Mouse (Mus musculus) testis, adult 2 months (tissue): ENCODE measurements around the gene Chst1. TPM values are rescaled to one million over a fixed set of nuclear protein-coding genes. Genes with fewer than 3 reads are reported as not detected.

Experiments used
- H3K27ac ChIP-seq: fragments of 200-500 bp; 2 replicates; pipeline ENCODE4 v1.5.1; 2012; ENCODE audit warnings: low read depth, low read length; ENCODE audit not compliant: control insufficient read depth, insufficient read depth
- H3K27me3 ChIP-seq: fragments of 200-500 bp; 2 replicates; pipeline ENCODE4 v1.6.1; 2012; ENCODE audit warnings: mild to moderate bottlenecking, low read length, moderate library complexity; ENCODE audit not compliant: control insufficient read depth, insufficient read depth
- H3K36me3 ChIP-seq: fragments of 200-500 bp; 2 replicates; pipeline ENCODE4 v1.6.1; 2012; ENCODE audit warnings: mild to moderate bottlenecking, low read length; ENCODE audit not compliant: control insufficient read depth, insufficient read depth
- H3K4me1 ChIP-seq: fragments of 200-500 bp; 2 replicates; pipeline ENCODE4 v1.6.1; 2012; ENCODE audit warnings: low read length; ENCODE audit not compliant: control insufficient read depth, insufficient read depth
- H3K4me3 ChIP-seq: fragments of 200-500 bp; 2 replicates; pipeline ENCODE4 v1.5.1; 2012; ENCODE audit warnings: low read depth, mild to moderate bottlenecking, low read length, moderate library complexity, mixed read lengths; ENCODE audit not compliant: control insufficient read depth
- CTCF ChIP-seq: fragments of 200-500 bp; IDR thresholded peaks from 2 replicates; pipeline ENCODE4 v1.5.1; 2012; ENCODE audit warnings: low read depth, mild to moderate bottlenecking, inconsistent platforms, low read length, moderate library complexity; ENCODE audit not compliant: control insufficient read depth, insufficient read depth, insufficient replicate concordance
- POLR2A ChIP-seq: fragments of 200-500 bp; IDR thresholded peaks from 2 replicates; pipeline ENCODE4 v1.6.1; 2012; ENCODE audit warnings: low read depth, mild to moderate bottlenecking, inconsistent platforms, low read length, moderate library complexity; ENCODE audit not compliant: control insufficient read depth
- polyA plus RNA-seq: library from polyadenylated mRNA; depleted of rRNA; stranded (reverse); fragments of >200 nt; gene quantifications from 2 replicates; pipeline ENCODE4 v1.2.3, GENCODE M21; 2012; rRNA removed

The Chst1 gene
- polyA plus RNA-seq: 48.9 and 49.5 TPM in 2 replicates

- Histone ChIP-seq H3K27me3 (no peaks in the 10 kb centered on the region), H3K4me1 (peaks cover 11% of the 10 kb centered on the region), H3K4me3 (peak within 1 kb of the TSS; percentile 63), H3K27ac (no peak within 1 kb of the TSS; the same call in 1 of the 2 replicates), H3K36me3 (no peaks in the 10 kb centered on the region)
- TF ChIP-seq CTCF (no peak), POLR2A (no peak)
Observed at GRCm38 (mm10) chr2:92599487-92600347, at the start of gene Chst1. Gene Chst1, plus strand, starts transcription at chr2:92599707.

GRCm38 (mm10) chr2:92550051-92550450 is 49.5 kb upstream of the Chst1 start:
- Histone ChIP-seq H3K4me1 (peaks cover 4% of the 10 kb centered on the region), H3K27me3 (no peaks in the 10 kb centered on the region), H3K36me3 (no peaks in the 10 kb centered on the region), H3K4me3 (no peak overlapping the region), H3K27ac (peak overlapping the region; percentile 12; the same call in 1 of the 2 replicates)
- TF ChIP-seq POLR2A (no peak), CTCF (no peak)

- H3K27ac ChIP-seq: no peak overlapping the region
- H3K4me3 ChIP-seq: no peak overlapping the region
- no peaks in the 10 kb centered on the region for H3K36me3 ChIP-seq
- H3K4me1 ChIP-seq: no peaks in the 10 kb centered on the region
- H3K27me3 ChIP-seq: no peaks in the 10 kb centered on the region
- TF ChIP-seq POLR2A (no peak), CTCF (no peak)
Observed at GRCm38 (mm10) chr2:92554536-92554935, 45.0 kb upstream of the Chst1 start.

GRCm38 (mm10) chr2:92562930-92563329 is 36.6 kb upstream of the Chst1 start:
- peak overlapping the region; percentile 49 for H3K27ac ChIP-seq
- H3K36me3 ChIP-seq: no peaks in the 10 kb centered on the region
- H3K4me1 ChIP-seq: peaks cover 6% of the 10 kb centered on the region
- H3K4me3 ChIP-seq: peak overlapping the region; percentile 17; the same call in 1 of the 2 replicates
- H3K27me3 ChIP-seq: no peaks in the 10 kb centered on the region
- TF ChIP-seq POLR2A (no peak), CTCF (no peak)

- no peaks in the 10 kb centered on the region for H3K4me1 ChIP-seq
- no peak for TF ChIP-seq CTCF
- TF ChIP-seq POLR2A: no peak
- H3K27me3 ChIP-seq: no peaks in the 10 kb centered on the region
- H3K36me3 ChIP-seq: no peaks in the 10 kb centered on the region; the same call in 1 of the 2 replicates
- no peak overlapping the region for H3K27ac ChIP-seq
- no peak overlapping the region for H3K4me3 ChIP-seq
Observed at GRCm38 (mm10) chr2:92570623-92571022, 28.9 kb upstream of the Chst1 start.

- H3K27me3 ChIP-seq: no peaks in the 10 kb centered on the region
- H3K4me1 ChIP-seq: no peaks in the 10 kb centered on the region; the same call in 1 of the 2 replicates
- peaks cover 2% of the 10 kb centered on the region for H3K36me3 ChIP-seq
- H3K4me3 ChIP-seq: no peak overlapping the region
- TF ChIP-seq CTCF: no peak
- no peak for TF ChIP-seq POLR2A
- H3K27ac ChIP-seq: no peak overlapping the region
Observed at GRCm38 (mm10) chr2:92577824-92578223, 21.7 kb upstream of the Chst1 start.

GRCm38 (mm10) chr2:92581302-92581701 is 18.2 kb upstream of the Chst1 start:
- TF ChIP-seq POLR2A (no peak), CTCF (no peak)

GRCm38 (mm10) chr2:92582596-92582995 is 16.9 kb upstream of the Chst1 start:
- peaks cover 2% of the 10 kb centered on the region for H3K36me3 ChIP-seq
- H3K4me1 ChIP-seq: no peaks in the 10 kb centered on the region; the same call in 1 of the 2 replicates
- H3K27me3 ChIP-seq: no peaks in the 10 kb centered on the region
- H3K27ac ChIP-seq: no peak overlapping the region
- TF ChIP-seq CTCF (no peak), POLR2A (no peak)
- no peak overlapping the region for H3K4me3 ChIP-seq

More at GRCm38 (mm10) chr2:92581302-92581701, 18.2 kb upstream of the Chst1 start:
- Histone ChIP-seq H3K27me3 (no peaks in the 10 kb centered on the region), H3K4me1 (no peaks in the 10 kb centered on the region; the same call in 1 of the 2 replicates), H3K27ac (peak overlapping the region; percentile 48), H3K36me3 (peaks cover 2% of the 10 kb centered on the region), H3K4me3 (no peak overlapping the region)
